Mouse (Mus musculus): Measurements from ENCODE around the gene Prss27. TPM values are rescaled to one million over a fixed set of nuclear protein-coding genes. Genes with fewer than 3 reads are reported as not detected.

Gene Prss27
- polyA plus RNA-seq (2012; rRNA removed): 0.10 TPM in 1 of 2 replicates, not detected in the other

DNA sequence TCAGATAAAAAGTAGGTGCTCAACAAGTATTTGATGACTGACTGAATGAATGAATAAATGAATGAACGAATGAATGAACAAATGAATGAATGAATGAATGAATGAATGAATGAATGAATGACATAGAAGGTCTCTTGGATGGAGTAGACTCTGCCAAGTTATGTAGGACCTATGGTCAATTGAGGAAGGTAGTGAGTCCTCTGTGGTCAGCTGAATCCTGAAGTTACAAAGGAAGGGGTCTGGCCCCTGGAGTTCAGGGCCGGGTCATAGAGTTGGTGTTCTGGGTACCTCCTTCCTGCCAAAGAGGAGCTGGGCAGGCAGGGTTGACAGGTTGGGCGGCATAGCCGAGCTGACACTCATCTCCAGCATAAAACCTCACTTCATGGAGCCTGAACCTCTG, at the start of gene Prss27:
Gene Prss27 (plus strand): TSS at position 301 of the 400 bp plus-strand sequence.
- DNase-seq (ENCODE audit: low read depth): no peak
- TF ChIP-seq POLR2A (IDR thresholded peaks at IDR 0.05; ENCODE audit: borderline replicate concordance, extremely low read depth, insufficient read depth, insufficient read length, poor library complexity, severe bottlenecking) (no peak), CTCF (IDR thresholded peaks at IDR 0.05; ENCODE audit: borderline replicate concordance, extremely low read depth, insufficient read depth, insufficient read length) (no peak)

DNA sequence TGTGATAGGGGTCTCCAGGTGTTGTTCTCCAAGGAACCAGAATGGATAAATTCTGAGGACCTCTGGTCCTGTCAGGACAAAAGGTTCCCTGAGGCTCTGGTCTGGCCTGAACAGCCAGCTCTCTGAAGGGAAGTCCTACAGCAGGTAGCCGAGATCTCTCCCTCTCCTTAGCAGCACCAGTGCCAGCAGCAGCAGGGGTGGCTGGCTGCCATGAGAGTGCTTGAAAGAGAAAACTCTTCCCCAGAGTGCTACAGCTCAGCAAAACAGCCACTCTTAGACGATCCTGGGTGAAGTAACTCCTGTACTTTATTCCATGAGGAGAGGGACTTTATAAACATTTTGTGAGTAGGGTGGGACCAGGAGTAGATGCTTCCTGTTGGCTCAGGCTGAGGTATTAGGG, 48.1 kb upstream of the Prss27 start:
- no peak for DNase-seq (ENCODE audit: low read depth)
- TF ChIP-seq POLR2A (IDR thresholded peaks at IDR 0.05; ENCODE audit: borderline replicate concordance, extremely low read depth, insufficient read depth, insufficient read length, poor library complexity, severe bottlenecking) (no peak), CTCF (IDR thresholded peaks at IDR 0.05; ENCODE audit: borderline replicate concordance, extremely low read depth, insufficient read depth, insufficient read length) (no peak)

DNA sequence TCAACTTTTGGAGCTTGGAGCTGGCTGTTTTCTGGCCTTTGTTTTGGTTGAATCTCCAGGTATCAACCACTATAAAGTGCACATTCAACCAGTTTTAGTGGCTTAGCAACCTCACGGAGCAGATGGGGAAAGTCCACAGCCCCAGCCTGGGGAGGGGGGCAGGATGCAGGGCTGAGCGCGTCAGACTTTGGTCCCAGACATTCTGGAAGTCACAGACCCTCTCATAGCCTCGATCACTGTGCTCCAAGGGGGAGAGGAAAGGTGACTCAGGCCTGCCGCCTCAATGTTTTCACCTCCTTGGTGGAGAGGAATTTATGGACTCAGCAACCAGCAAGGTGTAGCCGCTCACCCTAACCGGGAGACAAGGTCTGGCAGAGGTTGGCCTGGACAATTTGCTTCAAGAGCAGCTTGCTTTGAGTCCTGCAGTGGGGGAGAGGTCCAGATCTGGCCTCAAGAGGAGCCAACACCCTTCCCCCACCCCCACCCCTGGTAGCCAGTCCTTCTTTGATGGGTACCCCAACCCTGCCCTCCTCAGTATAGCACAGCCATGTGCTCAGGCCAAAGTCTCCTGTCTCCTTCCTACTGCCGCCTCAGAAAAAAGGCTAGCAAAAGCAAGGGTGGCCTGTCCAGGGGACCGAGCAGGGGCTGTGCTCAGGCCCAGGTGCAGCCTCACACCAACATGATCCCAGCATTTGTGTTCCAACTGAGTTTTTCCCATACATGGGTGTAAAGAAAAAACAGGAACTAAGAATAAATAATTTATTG, 45.0 kb upstream of the Prss27 start:
- peak; percentile 6 for DNase-seq (ENCODE audit: low read depth)
- TF ChIP-seq POLR2A (IDR thresholded peaks at IDR 0.05; ENCODE audit: borderline replicate concordance, extremely low read depth, insufficient read depth, insufficient read length, poor library complexity, severe bottlenecking) (no peak), CTCF (IDR thresholded peaks at IDR 0.05; ENCODE audit: borderline replicate concordance, extremely low read depth, insufficient read depth, insufficient read length) (no peak)

DNA sequence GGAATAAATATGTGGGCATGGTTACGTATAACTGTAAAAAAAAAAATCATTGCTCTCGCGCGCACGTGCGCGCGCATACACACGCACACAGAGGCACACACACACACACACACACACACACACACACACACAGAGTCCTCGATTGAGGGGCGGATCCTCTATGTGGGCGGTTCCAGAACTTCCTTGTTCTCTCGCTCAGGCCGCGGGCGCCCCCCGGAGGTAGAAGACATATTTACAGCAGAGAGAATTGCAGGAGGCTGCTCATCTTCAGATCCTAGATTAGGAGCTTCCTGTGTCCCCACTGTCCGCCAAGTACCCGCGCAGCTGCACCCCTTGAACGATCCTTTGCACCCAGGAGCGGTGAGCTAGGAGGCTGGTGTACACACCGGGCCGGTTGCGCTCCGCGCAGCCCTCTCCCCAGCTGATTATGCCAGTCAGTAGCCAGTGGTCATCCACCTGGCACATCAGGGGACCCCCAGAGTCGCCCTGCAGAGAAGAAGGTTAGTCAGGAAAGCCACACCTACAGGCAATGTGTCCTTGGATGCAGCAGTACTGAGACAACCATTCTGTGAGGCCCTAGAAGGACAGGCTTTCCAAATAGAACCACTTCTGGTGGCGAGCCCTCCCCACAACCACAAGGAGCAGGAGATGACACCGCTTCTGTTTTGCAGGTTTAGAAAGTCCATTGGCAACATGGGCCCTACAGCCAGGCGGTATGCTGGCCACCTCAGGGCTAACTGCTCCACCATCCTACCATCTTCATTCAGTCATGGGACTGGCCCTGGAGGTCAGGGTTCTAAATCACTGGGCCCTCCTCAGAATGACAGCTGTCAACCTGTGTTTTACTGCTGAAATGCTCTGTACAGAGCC, 44.1 kb upstream of the Prss27 start:
- peak; percentile 97 for DNase-seq (ENCODE audit: low read depth)
- TF ChIP-seq POLR2A (IDR thresholded peaks at IDR 0.05; ENCODE audit: borderline replicate concordance, extremely low read depth, insufficient read depth, insufficient read length, poor library complexity, severe bottlenecking) (no peak), CTCF (IDR thresholded peaks at IDR 0.05; ENCODE audit: borderline replicate concordance, extremely low read depth, insufficient read depth, insufficient read length) (peak; percentile 76)

DNA sequence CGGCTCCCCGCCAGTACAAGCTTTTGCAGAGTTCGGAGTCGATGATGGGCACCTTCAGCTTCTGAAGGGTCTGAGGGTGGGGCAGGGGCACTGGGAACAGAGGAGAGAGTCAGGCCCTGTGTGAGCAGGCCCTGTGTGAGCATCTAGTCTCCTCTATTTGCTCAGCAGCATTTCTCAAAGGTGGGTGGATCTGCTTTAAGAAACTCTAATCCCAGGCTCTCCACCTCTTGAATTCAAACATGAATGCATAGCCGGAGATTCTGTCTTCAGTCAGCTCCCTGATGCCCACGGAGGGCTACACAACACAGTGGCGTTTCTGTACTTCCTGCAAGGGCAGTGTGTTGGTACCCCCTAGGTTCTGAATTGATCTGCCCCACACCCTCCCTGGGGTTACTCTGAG, 43.3 kb upstream of the Prss27 start:
- no peak for DNase-seq (ENCODE audit: low read depth)
- TF ChIP-seq CTCF (IDR thresholded peaks at IDR 0.05; ENCODE audit: borderline replicate concordance, extremely low read depth, insufficient read depth, insufficient read length) (no peak), POLR2A (IDR thresholded peaks at IDR 0.05; ENCODE audit: borderline replicate concordance, extremely low read depth, insufficient read depth, insufficient read length, poor library complexity, severe bottlenecking) (no peak)

DNA sequence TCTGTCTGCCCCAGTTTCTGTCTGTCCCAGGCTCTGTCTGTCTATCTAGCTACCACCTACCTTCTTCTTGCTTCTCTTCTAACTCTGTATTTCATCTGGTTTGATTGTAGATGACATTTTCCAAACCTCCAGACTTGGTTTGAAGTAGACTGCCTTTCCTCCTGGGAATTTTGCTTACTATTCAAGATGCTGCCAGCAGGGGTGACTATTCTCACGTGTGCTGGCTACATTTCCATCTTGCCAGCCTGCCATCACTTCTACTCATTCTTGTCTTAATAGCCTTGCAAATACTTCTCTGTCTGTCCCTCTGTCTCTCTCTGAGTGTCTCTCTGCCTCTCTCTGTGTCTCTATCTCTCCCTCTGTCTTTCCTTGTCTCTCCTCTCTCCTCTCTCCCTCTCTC, 42.5 kb upstream of the Prss27 start:
- DNase-seq (ENCODE audit: low read depth): no peak
- TF ChIP-seq POLR2A (IDR thresholded peaks at IDR 0.05; ENCODE audit: borderline replicate concordance, extremely low read depth, insufficient read depth, insufficient read length, poor library complexity, severe bottlenecking) (no peak), CTCF (IDR thresholded peaks at IDR 0.05; ENCODE audit: borderline replicate concordance, extremely low read depth, insufficient read depth, insufficient read length) (peak; percentile 6; the same call in 1 of the 2 replicates)

DNA sequence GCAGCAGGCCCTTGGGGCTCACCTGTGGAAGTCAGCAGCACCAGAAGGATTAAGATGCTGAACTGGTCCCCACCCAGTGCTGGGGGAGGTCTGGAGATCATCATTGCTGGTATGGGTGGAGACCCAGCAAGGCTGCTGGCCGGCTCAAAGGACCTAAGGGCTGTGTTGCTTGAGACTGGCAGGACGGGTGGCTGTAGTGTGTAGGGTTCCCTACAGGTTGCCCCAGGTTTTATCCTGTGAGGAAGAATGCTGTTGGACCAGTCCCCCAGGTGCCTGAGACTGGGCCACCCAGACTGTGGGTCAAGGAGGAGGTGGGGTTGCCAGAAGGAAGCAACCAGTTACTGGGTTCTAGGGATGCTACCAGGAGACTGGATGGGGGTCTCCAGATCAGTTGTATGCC, 40.0 kb upstream of the Prss27 start, which contains the start of gene Prss22:
Gene Prss22 (minus strand): TSS at position 200 of the 400 bp plus-strand sequence.
- TF ChIP-seq CTCF (IDR thresholded peaks at IDR 0.05; ENCODE audit: borderline replicate concordance, extremely low read depth, insufficient read depth, insufficient read length) (no peak), POLR2A (IDR thresholded peaks at IDR 0.05; ENCODE audit: borderline replicate concordance, extremely low read depth, insufficient read depth, insufficient read length, poor library complexity, severe bottlenecking) (no peak)
- DNase-seq (ENCODE audit: low read depth): no peak

DNA sequence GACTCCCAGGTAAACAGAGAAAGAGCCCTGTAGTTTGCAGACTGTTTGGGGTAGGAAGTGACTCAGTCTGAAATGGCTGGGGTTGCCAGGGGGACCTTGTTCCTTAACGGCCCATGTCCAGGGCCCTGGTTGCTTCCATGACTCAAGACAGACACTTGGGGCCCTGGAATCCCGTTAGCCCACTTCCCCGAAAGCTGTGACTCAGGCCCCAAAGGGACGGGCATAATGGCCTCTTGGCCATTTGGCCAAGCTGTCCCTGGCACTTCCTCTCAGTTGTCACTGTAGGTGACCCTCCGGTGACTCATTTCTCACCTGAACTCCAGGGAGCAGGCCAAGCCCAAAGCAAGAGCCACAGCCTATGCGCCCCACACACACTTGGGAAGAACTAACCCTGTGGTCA, 39.6 kb upstream of the Prss27 start:
- TF ChIP-seq CTCF (IDR thresholded peaks at IDR 0.05; ENCODE audit: borderline replicate concordance, extremely low read depth, insufficient read depth, insufficient read length): no peak
- DNase-seq (ENCODE audit: low read depth): no peak

DNA sequence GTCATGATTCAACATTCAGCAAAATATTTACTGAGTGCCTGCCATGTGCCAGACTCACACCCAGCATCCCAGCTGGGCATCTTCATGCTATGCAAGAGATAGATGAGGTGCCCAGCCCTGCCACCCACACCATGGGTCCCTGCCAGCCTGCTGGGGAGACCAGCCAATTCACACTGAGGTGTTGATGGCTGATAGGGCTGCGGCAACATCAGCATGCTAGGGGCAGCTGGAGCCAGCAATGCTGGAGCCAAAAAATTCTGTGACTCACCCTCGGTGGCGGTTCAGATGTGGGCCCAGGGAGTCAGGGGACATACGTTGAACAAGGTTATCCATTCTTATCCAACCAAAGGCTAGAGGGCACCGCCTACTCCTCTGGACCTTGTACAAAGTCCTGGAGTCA, 37.5 kb upstream of the Prss27 start:
- DNase-seq (ENCODE audit: low read depth): no peak

DNA sequence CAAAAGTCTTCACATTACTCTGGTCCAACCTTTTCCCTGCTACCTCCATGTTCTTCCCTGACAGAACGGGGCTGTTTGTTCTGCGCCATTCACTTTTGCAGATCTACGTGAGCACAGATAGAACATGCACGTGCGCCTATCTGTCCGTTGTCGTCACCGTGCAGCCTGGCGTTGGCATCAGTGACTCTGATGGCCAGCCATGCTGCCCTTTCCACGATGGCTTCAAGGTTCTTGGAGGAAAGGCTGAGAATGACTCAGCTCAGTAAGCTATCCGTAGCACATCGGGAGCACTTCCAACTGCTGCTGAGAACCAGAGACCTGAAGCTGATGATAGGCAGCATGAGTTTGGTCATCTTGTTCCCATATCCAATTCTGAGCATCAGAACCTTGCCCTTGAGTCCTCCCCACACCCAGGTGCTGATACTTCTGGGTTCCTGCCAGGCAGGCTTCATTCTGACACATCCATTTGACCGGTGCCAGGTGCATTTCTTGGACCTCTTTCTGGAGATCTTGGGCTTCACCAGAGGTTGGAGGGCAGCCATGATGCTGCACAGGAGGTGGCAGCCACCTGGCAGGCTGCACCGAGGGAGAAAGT, 33.8 kb upstream of the Prss27 start:
- TF ChIP-seq POLR2A (IDR thresholded peaks at IDR 0.05; ENCODE audit: borderline replicate concordance, extremely low read depth, insufficient read depth, insufficient read length, poor library complexity, severe bottlenecking) (no peak), CTCF (IDR thresholded peaks at IDR 0.05; ENCODE audit: borderline replicate concordance, extremely low read depth, insufficient read depth, insufficient read length) (no peak)

More for the DNA sequence above, 37.5 kb upstream of the Prss27 start:
- TF ChIP-seq CTCF (IDR thresholded peaks at IDR 0.05; ENCODE audit: borderline replicate concordance, extremely low read depth, insufficient read depth, insufficient read length): no peak

DNA sequence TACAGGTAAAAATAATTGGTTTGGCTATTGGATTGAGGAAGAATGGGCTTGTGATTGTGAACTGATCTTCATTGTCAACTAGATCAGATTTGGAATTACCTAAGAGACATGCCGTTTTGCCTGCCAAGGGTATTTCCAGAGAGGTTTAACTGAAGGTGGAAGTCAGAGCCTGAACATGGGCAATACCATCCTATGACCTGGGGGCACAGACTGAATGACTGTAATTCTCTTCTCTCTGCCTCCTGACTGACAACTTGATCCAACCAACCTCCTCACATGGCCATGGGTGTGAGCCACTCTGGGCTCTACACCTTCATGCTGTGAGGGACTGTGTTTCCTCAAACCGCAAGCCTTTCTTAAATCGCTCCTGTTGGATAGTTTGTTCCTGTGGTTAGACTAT, 32.9 kb upstream of the Prss27 start:
- no peak for TF ChIP-seq CTCF (IDR thresholded peaks at IDR 0.05; ENCODE audit: borderline replicate concordance, extremely low read depth, insufficient read depth, insufficient read length)
- TF ChIP-seq POLR2A (IDR thresholded peaks at IDR 0.05; ENCODE audit: borderline replicate concordance, extremely low read depth, insufficient read depth, insufficient read length, poor library complexity, severe bottlenecking): no peak
- no peak for DNase-seq (ENCODE audit: low read depth)

More for the DNA sequence above, 33.8 kb upstream of the Prss27 start:
- no peak for DNase-seq (ENCODE audit: low read depth)
